Mouse (Mus musculus) MEL-GATA-1-ER (cell line): Measurements from ENCODE around the gene 1700011L22Rik.

Experiments
- DNase-seq: peaks from one replicate; pipeline ENCODE4 v3.0.0-alpha.2; 2012; ENCODE audit warnings: low read depth; ENCODE audit errors: extremely low read depth

1700011L22Rik gene

GRCm38 (mm10) chr8:79239996-79240395 lies 8.4 kb downstream of the 1700011L22Rik start:
- DNase-seq: no peak

GRCm38 (mm10) chr8:79239320-79239719 lies 9.1 kb downstream of the 1700011L22Rik start:
- no peak for DNase-seq

- DNase-seq: no peak
These were observed 19.0 kb downstream of the 1700011L22Rik start for GRCm38 (mm10) chr8:79229266-79229888.

GRCm38 (mm10) chr8:79227916-79228315 lies 20.5 kb downstream of the 1700011L22Rik start:
- DNase-seq: no peak

- DNase-seq: no peak
These were observed 21.2 kb downstream of the 1700011L22Rik start for GRCm38 (mm10) chr8:79227194-79227593.

- DNase-seq: no peak
These were observed 22.3 kb downstream of the 1700011L22Rik start for GRCm38 (mm10) chr8:79226046-79226445.

GRCm38 (mm10) chr8:79225586-79225985 lies 22.8 kb downstream of the 1700011L22Rik start:
- DNase-seq: no peak

GRCm38 (mm10) chr8:79224363-79224762 lies 24.0 kb downstream of the 1700011L22Rik start:
- no peak for DNase-seq

- DNase-seq: no peak
These were observed 25.6 kb downstream of the 1700011L22Rik start for GRCm38 (mm10) chr8:79222752-79223141.

- DNase-seq: no peak
These were observed 26.1 kb downstream of the 1700011L22Rik start for GRCm38 (mm10) chr8:79222106-79222751.

GRCm38 (mm10) chr8:79211630-79212029 lies 36.7 kb downstream of the 1700011L22Rik start:
- no peak for DNase-seq

GRCm38 (mm10) chr8:79209641-79210358 lies 38.6 kb downstream of the 1700011L22Rik start:
- no peak for DNase-seq

- no peak for DNase-seq
These were observed 39.4 kb downstream of the 1700011L22Rik start for GRCm38 (mm10) chr8:79208691-79209640.

GRCm38 (mm10) chr8:79208181-79208580 lies 40.2 kb downstream of the 1700011L22Rik start:
- no peak for DNase-seq

- DNase-seq: no peak
These were observed 41.5 kb downstream of the 1700011L22Rik start for GRCm38 (mm10) chr8:79206895-79207294.

GRCm38 (mm10) chr8:79201446-79202147 lies 46.8 kb downstream of the 1700011L22Rik start:
- DNase-seq: no peak

- DNase-seq: no peak
These were observed 49.7 kb downstream of the 1700011L22Rik start for GRCm38 (mm10) chr8:79198675-79199074.

- DNase-seq: no peak
These were observed 51.9 kb downstream of the 1700011L22Rik start for GRCm38 (mm10) chr8:79196481-79196880.

- no peak for DNase-seq
These were observed 58.3 kb downstream of the 1700011L22Rik start for GRCm38 (mm10) chr8:79190071-79190470.

GRCm38 (mm10) chr8:79185488-79185887 lies 62.9 kb downstream of the 1700011L22Rik start:
- no peak for DNase-seq

- DNase-seq: no peak
These were observed 68.7 kb downstream of the 1700011L22Rik start for GRCm38 (mm10) chr8:79179678-79180077.
